Mouse (Mus musculus) intestine, postnatal 0 days (tissue): ENCODE measurements around the gene Ptprz1. TPM values are rescaled to one million over a fixed set of nuclear protein-coding genes. Genes with fewer than 3 reads are reported as not detected.

ENCODE experiments used
- ATAC-seq: fragments of 200-750 bp; cut with Nextera tagmentation; 2 replicates; pipeline ENCODE4 v1.8.0; 2017; ENCODE audit warnings: mild to moderate bottlenecking, moderate TSS enrichment, moderate library complexity
- H3K27ac ChIP-seq: fragments of 300-500 bp; sonication (generic); 2 replicates; pipeline ENCODE4 v1.5.1; 2014; ENCODE audit warnings: mild to moderate bottlenecking, low read depth, low read length, moderate library complexity
- H3K27me3 ChIP-seq: fragments of 300-500 bp; sonication (generic); replicated peaks from 2 replicates; pipeline ENCODE4 v1.6.1; 2014; ENCODE audit warnings: low read length, mixed read lengths; ENCODE audit not compliant: control insufficient read depth, insufficient read depth
- H3K36me3 ChIP-seq: fragments of 300-500 bp; sonication (generic); 2 replicates; pipeline ENCODE4 v1.6.1; 2014; ENCODE audit warnings: mild to moderate bottlenecking, moderate library complexity; ENCODE audit not compliant: control insufficient read depth, insufficient read depth
- H3K4me1 ChIP-seq: fragments of 300-500 bp; sonication (generic); replicated peaks from 2 replicates; pipeline ENCODE4 v1.6.1; 2014; ENCODE audit warnings: antibody characterized with exemption, low read length, mixed read lengths; ENCODE audit not compliant: control insufficient read depth, insufficient read depth
- H3K4me2 ChIP-seq: fragments of 300-500 bp; sonication (generic); replicated peaks from 2 replicates; pipeline ENCODE4 v1.6.1; 2014; ENCODE audit warnings: low read depth, mild to moderate bottlenecking, moderate library complexity
- H3K4me3 ChIP-seq: fragments of 300-500 bp; sonication (generic); 2 replicates; pipeline ENCODE4 v1.5.1; 2014; ENCODE audit warnings: low read depth, low read length
- H3K9ac ChIP-seq: fragments of 300-500 bp; sonication (generic); 2 replicates; pipeline ENCODE4 v1.6.1; 2014; ENCODE audit warnings: mild to moderate bottlenecking, low read depth, low read length
- H3K9me3 ChIP-seq: fragments of 300-500 bp; sonication (generic); 2 replicates; pipeline ENCODE4 v1.6.1; 2016; ENCODE audit warnings: mixed run types; ENCODE audit not compliant: control insufficient read depth
- CTCF ChIP-seq: sonication (generic); IDR thresholded peaks from 2 replicates; pipeline ENCODE4 v1.5.1; 2016; ENCODE audit warnings: low read depth, mild to moderate bottlenecking, control low read depth, antibody characterized with exemption, moderate library complexity
- WGBS: fragments of 180-500 bp; shearing (Covaris S2); extraction: QIAGEN DNeasy Blood & Tissue Kit; methylation state at CpG from one replicate; pipeline ENCODE4 v1.1.7; 2014; 5-methylcytosine and 5-hydroxymethylcytosine counted together
- polyA plus RNA-seq: library from polyadenylated mRNA; unstranded; fragments of >200 nt; fragmentation: Nextera tagmentation; extraction: Ambion mirVana; gene quantifications from 2 replicates; pipeline ENCODE4 v1.2.1, GENCODE M21; 2015

Ptprz1 gene
- polyA plus RNA-seq, 1 experiment from 2014 or later = 3.5 TPM

GRCm38 (mm10) chr6:22932768-22933265 is 57.5 kb downstream of the Ptprz1 start:
- Histone ChIP-seq H3K27ac (no peak overlapping the region), H3K9me3 (no peaks in the 10 kb centered on the region), H3K27me3 (no peaks in the 10 kb centered on the region), H3K9ac (no peak overlapping the region), H3K4me1 (no peaks in the 10 kb centered on the region), H3K36me3 (no peaks in the 10 kb centered on the region), H3K4me3 (no peak overlapping the region), H3K4me2 (no peak overlapping the region)
- WGBS = 85% methylated on average over 2 of the region's 2 CpGs
- ATAC-seq = no peak
- no peak for TF ChIP-seq CTCF

GRCm38 (mm10) chr6:22937126-22937525 is 61.8 kb downstream of the Ptprz1 start:
- no peak for TF ChIP-seq CTCF
- Histone ChIP-seq H3K4me2 (no peak overlapping the region), H3K4me3 (no peak overlapping the region), H3K27ac (no peak overlapping the region), H3K36me3 (no peaks in the 10 kb centered on the region), H3K4me1 (no peaks in the 10 kb centered on the region), H3K27me3 (no peaks in the 10 kb centered on the region), H3K9ac (no peak overlapping the region), H3K9me3 (no peaks in the 10 kb centered on the region)
- no peak for ATAC-seq
- 81% methylated on average over 4 of the region's 4 CpGs for WGBS

DNA sequence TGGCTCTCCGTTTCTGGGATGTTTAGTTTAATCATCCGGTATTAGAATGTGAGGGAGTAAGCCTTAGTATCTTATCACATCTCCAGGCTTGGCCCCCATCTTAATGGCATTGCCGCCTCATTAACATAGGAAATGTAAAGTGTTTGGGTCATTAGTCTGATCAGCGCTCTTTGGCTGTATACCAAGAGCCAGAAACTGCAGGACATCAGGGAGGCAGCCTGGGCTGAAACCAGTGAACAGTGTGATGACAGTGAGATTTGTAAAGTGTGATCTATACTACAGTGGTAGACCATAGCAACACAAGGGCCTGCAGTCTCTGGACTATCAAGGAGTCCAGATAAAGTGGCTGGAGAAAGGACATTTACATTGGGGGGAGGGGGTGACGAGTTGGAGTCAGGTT is 62.2 kb downstream of the Ptprz1 start:
- WGBS = 70% methylated on average over 5 of the region's 5 CpGs
- Histone ChIP-seq H3K27me3 (no peaks in the 10 kb centered on the region), H3K4me2 (no peak overlapping the region), H3K36me3 (no peaks in the 10 kb centered on the region), H3K4me3 (no peak overlapping the region), H3K27ac (no peak overlapping the region), H3K9ac (no peak overlapping the region), H3K4me1 (no peaks in the 10 kb centered on the region), H3K9me3 (no peaks in the 10 kb centered on the region)
- TF ChIP-seq CTCF = no peak
- ATAC-seq = no peak

DNA sequence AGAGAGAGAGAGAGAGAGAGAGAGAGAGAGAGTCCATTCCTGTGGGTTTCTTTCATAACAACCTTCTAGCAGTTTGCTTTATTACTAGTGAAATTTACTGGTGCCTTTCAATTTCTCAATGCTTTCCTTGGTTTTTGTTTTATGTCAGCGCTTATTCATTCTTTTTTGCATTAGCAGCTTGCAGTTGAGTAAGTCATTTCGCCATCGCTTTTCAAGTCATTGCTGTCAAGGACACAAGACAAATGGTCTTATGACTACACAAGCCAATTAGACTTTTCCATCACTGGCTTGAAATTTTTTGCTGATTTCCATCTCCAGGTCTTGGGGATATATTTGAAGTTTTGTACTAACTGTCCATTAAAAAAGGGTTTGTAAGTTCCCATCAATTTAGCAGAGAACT is 68.9 kb downstream of the Ptprz1 start:
- Histone ChIP-seq H3K27me3 (no peaks in the 10 kb centered on the region), H3K9ac (no peak overlapping the region), H3K9me3 (no peaks in the 10 kb centered on the region), H3K27ac (no peak overlapping the region), H3K4me1 (no peaks in the 10 kb centered on the region), H3K4me3 (no peak overlapping the region), H3K36me3 (no peaks in the 10 kb centered on the region), H3K4me2 (no peak overlapping the region)
- no peak for TF ChIP-seq CTCF
- no peak for ATAC-seq
- WGBS = 93% methylated on average over 3 of the region's 3 CpGs

- H3K9ac ChIP-seq = no peak overlapping the region
- no peaks in the 10 kb centered on the region for H3K27me3 ChIP-seq
- no peaks in the 10 kb centered on the region for H3K9me3 ChIP-seq
- no peak overlapping the region for H3K4me3 ChIP-seq
- no peaks in the 10 kb centered on the region for H3K36me3 ChIP-seq
- WGBS = 87% methylated on average over 3 of the region's 3 CpGs
- no peak for ATAC-seq
- H3K27ac ChIP-seq = no peak overlapping the region
- no peaks in the 10 kb centered on the region for H3K4me1 ChIP-seq
- no peak for TF ChIP-seq CTCF
- H3K4me2 ChIP-seq = no peak overlapping the region
Measured at GRCm38 (mm10) chr6:22963374-22963773, 88.1 kb downstream of the Ptprz1 start.

DNA sequence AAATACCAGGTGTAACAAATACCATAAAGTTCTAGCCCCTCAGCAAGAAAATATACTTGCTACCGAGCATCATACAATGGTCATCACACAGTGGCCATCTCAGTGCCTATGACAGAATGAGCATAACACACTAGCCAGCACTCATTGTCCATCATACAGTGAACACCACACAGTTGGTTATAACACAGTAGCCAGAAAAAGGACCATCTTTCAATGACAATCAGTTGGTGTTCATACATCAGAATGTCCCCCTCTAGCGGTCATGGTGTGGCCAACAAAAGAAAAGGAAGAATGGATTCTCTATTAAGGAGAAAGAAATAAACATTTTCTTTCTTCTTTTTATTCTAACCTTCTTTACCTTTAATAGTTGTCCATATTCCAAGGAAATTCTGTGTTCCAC is 92.8 kb downstream of the Ptprz1 start:
- no peaks in the 10 kb centered on the region for H3K4me1 ChIP-seq
- WGBS = 46% methylated on average over 2 of the region's 2 CpGs
- H3K27ac ChIP-seq = no peak overlapping the region
- no peaks in the 10 kb centered on the region for H3K36me3 ChIP-seq
- H3K27me3 ChIP-seq = no peaks in the 10 kb centered on the region
- ATAC-seq = no peak
- H3K4me2 ChIP-seq = no peak overlapping the region
- H3K9me3 ChIP-seq = no peaks in the 10 kb centered on the region
- H3K9ac ChIP-seq = no peak overlapping the region
- TF ChIP-seq CTCF = peak; percentile 55
- no peak overlapping the region for H3K4me3 ChIP-seq
